Mouse (Mus musculus): ENCODE data around the gene Smg9. TPM values are rescaled to one million over a fixed set of nuclear protein-coding genes. Genes with fewer than 3 reads are reported as not detected.

Smg9 gene
- 29.7 and 30.6 TPM in 2 replicates for polyA plus RNA-seq (2016; fragmentation: Nextera tagmentation; extraction: Ambion mirVana)

DNA sequence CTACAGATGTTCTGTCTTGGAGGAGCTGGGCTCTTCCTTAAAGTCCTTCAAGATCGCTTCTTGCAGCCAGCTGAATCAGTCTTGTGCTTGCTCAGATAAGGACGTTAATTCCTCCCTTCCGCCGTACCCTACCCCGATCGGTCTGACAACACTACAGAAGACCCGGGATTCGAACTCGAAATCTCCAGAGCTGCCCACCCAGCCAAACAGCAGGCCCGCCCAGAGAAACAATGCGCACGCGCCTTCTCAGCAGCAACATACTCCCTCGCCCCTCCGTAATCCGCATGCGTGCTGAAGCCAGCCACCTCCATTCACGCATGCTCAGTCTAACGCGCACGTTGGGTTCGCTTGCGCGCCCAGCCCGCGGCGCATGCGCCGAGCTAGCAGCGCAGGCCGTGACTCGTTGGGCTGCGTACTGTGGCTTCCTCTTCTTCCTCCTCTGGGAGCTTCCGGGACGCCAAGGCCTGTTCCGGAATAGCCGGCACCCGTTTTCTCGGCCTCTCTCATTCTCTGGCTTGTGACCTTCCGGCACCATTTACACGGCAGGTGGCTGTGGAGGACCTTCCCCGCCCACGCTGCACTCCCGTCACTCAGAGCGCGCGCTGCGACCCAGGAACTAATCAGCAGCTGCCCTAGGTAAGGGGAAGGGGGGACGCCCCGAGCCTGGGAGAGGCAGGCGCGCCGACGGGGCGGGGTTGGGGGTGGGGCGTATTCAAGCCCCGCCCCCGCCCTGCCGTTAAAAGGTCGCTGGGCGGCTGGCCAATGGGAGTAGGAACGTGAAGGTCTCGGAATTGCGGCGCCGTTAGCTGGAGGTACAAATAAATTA lies at the start of gene Smg9:
Gene Smg9, plus strand, starts transcription at position 364 of the 826 bp plus-strand sequence.
- peak; percentile 95 for ATAC-seq (ENCODE audit: low FRiP score, low read depth)
- Histone ChIP-seq H3K27ac (peak within 1 kb of the TSS; percentile 90), H3K9ac (peak within 1 kb of the TSS; percentile 61), H3K4me2 (replicated peaks) (peak within 1 kb of the TSS; percentile 66), H3K4me1 (no peaks in the 10 kb centered on the region; the same call in 1 of the 2 replicates), H3K9me3 (peaks cover 4% of the 10 kb centered on the region; the same call in 1 of the 2 replicates), H3K27me3 (replicated peaks) (no peaks in the 10 kb centered on the region), H3K36me3 (peaks cover 19% of the 10 kb centered on the region), H3K4me3 (peak within 1 kb of the TSS; percentile 57)
- WGBS, result 3% methylated on average over 66 of the region's 66 CpGs

DNA sequence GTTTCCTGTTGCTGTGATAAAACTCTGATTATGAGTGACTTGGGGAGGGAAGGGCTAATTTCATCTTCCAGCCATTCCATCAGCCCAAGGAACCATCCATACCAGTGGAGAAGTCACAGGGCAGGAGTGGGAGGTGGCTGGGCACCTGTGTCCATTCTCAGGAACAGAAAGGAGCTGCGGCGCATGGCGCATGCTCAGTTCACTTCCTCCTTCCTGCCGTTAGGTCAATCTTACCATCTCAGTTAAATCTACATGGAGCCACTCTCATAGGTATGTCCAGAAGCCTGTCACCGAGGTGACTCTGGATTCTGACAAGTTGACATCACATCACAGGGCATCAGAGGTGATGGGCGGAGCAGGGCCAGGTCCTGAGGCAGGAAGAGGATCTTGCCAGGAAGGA lies 43.8 kb upstream of the Smg9 start:
- Histone ChIP-seq H3K27ac (no peak overlapping the region), H3K4me3 (no peak overlapping the region), H3K36me3 (no peaks in the 10 kb centered on the region), H3K4me2 (replicated peaks) (no peak overlapping the region), H3K4me1 (no peaks in the 10 kb centered on the region), H3K9ac (no peak overlapping the region), H3K9me3 (no peaks in the 10 kb centered on the region), H3K27me3 (replicated peaks) (no peaks in the 10 kb centered on the region)
- ATAC-seq (ENCODE audit: low FRiP score, low read depth), result no peak
- WGBS, result 85% methylated on average over 6 of the region's 6 CpGs

GRCm38 (mm10) chr7:24356081-24356480 lies 43.3 kb upstream of the Smg9 start:
- Histone ChIP-seq H3K36me3 (no peaks in the 10 kb centered on the region), H3K27ac (no peak overlapping the region), H3K4me1 (no peaks in the 10 kb centered on the region), H3K9me3 (no peaks in the 10 kb centered on the region), H3K9ac (no peak overlapping the region), H3K4me3 (no peak overlapping the region), H3K4me2 (replicated peaks) (no peak overlapping the region), H3K27me3 (replicated peaks) (no peaks in the 10 kb centered on the region)
- 79% methylated on average over 10 of the region's 10 CpGs for WGBS
- ATAC-seq (ENCODE audit: low FRiP score, low read depth), result no peak

- Histone ChIP-seq H3K9me3 (no peaks in the 10 kb centered on the region; the same call in 1 of the 2 replicates), H3K4me1 (no peaks in the 10 kb centered on the region), H3K27ac (no peak overlapping the region), H3K9ac (no peak overlapping the region), H3K36me3 (no peaks in the 10 kb centered on the region), H3K4me3 (no peak overlapping the region), H3K27me3 (replicated peaks) (no peaks in the 10 kb centered on the region), H3K4me2 (replicated peaks) (no peak overlapping the region)
- WGBS, result 52% methylated on average over 4 of the region's 4 CpGs
- ATAC-seq (ENCODE audit: low FRiP score, low read depth), result no peak
These were observed 41.5 kb upstream of the Smg9 start for GRCm38 (mm10) chr7:24357899-24358298.

DNA sequence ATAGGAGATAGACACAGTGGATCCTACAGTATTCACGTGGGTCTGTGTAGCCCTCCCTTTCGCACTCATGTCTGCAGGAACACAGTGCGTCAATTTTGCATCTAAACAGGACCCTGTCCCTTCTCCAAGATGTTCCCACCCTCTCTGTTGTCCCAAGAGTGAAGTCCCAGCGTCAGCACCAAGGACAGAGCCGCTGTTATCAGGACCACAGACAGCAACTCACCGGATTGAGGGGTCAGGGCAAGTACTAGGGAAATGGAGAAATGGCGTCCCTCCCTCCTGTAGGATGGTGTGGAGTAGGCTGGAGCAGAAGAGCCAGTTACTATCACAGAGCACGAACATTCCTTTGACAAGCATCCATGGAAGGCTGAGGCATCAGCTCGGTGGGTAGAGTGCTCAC lies 40.1 kb upstream of the Smg9 start:
- 28% methylated on average over 9 of the region's 9 CpGs for WGBS
- no peaks in the 10 kb centered on the region for H3K27me3 ChIP-seq (replicated peaks)
- ATAC-seq (ENCODE audit: low FRiP score, low read depth), result no peak

GRCm38 (mm10) chr7:24361001-24361400 lies 38.4 kb upstream of the Smg9 start:
- H3K4me3 ChIP-seq, result no peak overlapping the region
- H3K36me3 ChIP-seq, result no peaks in the 10 kb centered on the region
- no peak for ATAC-seq (ENCODE audit: low FRiP score, low read depth)
- WGBS, result 64% methylated on average over 4 of the region's 4 CpGs
- no peaks in the 10 kb centered on the region; the same call in 1 of the 2 replicates for H3K9me3 ChIP-seq
- peaks cover 4% of the 10 kb centered on the region; the same call in 1 of the 2 replicates for H3K4me1 ChIP-seq
- H3K27me3 ChIP-seq (replicated peaks), result no peaks in the 10 kb centered on the region
- no peak overlapping the region for H3K27ac ChIP-seq
- H3K4me2 ChIP-seq (replicated peaks), result no peak overlapping the region
- no peak overlapping the region for H3K9ac ChIP-seq

More for the DNA sequence above, 40.1 kb upstream of the Smg9 start:
- Histone ChIP-seq H3K9ac (no peak overlapping the region), H3K36me3 (no peaks in the 10 kb centered on the region), H3K4me3 (no peak overlapping the region), H3K27ac (no peak overlapping the region), H3K4me1 (no peaks in the 10 kb centered on the region), H3K9me3 (no peaks in the 10 kb centered on the region; the same call in 1 of the 2 replicates), H3K4me2 (replicated peaks) (no peak overlapping the region)

- no peak overlapping the region for H3K4me2 ChIP-seq (replicated peaks)
- no peaks in the 10 kb centered on the region for H3K27me3 ChIP-seq (replicated peaks)
- no peaks in the 10 kb centered on the region; the same call in 1 of the 2 replicates for H3K9me3 ChIP-seq
- no peak overlapping the region for H3K9ac ChIP-seq
- H3K27ac ChIP-seq, result no peak overlapping the region
- H3K4me1 ChIP-seq, result peaks cover 4% of the 10 kb centered on the region; the same call in 1 of the 2 replicates
- no peak overlapping the region for H3K4me3 ChIP-seq
- no peaks in the 10 kb centered on the region for H3K36me3 ChIP-seq
- no peak for ATAC-seq (ENCODE audit: low FRiP score, low read depth)
- 29% methylated on average over 7 of the region's 7 CpGs for WGBS
These were observed 36.2 kb upstream of the Smg9 start for GRCm38 (mm10) chr7:24363228-24363627.

DNA sequence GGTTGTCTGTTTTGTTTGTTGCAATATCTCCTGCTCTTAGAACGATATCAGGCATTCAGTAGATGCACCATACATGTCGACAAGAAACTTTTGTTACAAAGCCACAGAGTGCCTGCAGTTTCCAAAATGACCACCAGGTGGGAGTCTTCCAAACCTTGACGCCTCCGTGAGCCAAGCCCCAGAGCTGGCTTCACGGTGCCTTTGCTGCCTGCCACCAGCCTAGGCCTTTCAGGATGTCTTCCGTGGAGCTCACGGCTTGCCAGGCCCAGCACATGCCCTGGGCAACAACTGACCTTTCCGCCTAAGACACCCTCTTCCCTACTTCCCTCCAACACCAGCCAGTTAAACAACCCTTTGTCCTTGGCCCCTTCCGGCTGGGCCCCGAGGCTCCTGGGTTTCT lies 34.6 kb upstream of the Smg9 start:
- 0 out of 2 replicates have a peak, but pooled peaks have one; percentile 62 for ATAC-seq (ENCODE audit: low FRiP score, low read depth)
- no peak overlapping the region for H3K4me2 ChIP-seq (replicated peaks)
- WGBS, result 24% methylated on average over 10 of the region's 10 CpGs
- H3K4me3 ChIP-seq, result no peak overlapping the region
- no peaks in the 10 kb centered on the region; the same call in 1 of the 2 replicates for H3K9me3 ChIP-seq
- peaks cover 4% of the 10 kb centered on the region; the same call in 1 of the 2 replicates for H3K4me1 ChIP-seq
- H3K27ac ChIP-seq, result no peak overlapping the region
- H3K27me3 ChIP-seq (replicated peaks), result no peaks in the 10 kb centered on the region; the same call in 1 of the 2 replicates
- H3K9ac ChIP-seq, result no peak overlapping the region
- no peaks in the 10 kb centered on the region for H3K36me3 ChIP-seq

- H3K4me1 ChIP-seq, result peaks cover 8% of the 10 kb centered on the region; the same call in 1 of the 2 replicates
- no peaks in the 10 kb centered on the region; the same call in 1 of the 2 replicates for H3K9me3 ChIP-seq
- WGBS, result 82% methylated on average over 5 of the region's 5 CpGs
- H3K27ac ChIP-seq, result no peak overlapping the region
- H3K27me3 ChIP-seq (replicated peaks), result no peaks in the 10 kb centered on the region; the same call in 1 of the 2 replicates
- H3K4me2 ChIP-seq (replicated peaks), result no peak overlapping the region
- no peaks in the 10 kb centered on the region for H3K36me3 ChIP-seq
- H3K4me3 ChIP-seq, result no peak overlapping the region
- no peak overlapping the region for H3K9ac ChIP-seq
- peak; percentile 39; the same call in 1 of the 2 replicates for ATAC-seq (ENCODE audit: low FRiP score, low read depth)
These were observed 34.0 kb upstream of the Smg9 start for GRCm38 (mm10) chr7:24365258-24366014.

DNA sequence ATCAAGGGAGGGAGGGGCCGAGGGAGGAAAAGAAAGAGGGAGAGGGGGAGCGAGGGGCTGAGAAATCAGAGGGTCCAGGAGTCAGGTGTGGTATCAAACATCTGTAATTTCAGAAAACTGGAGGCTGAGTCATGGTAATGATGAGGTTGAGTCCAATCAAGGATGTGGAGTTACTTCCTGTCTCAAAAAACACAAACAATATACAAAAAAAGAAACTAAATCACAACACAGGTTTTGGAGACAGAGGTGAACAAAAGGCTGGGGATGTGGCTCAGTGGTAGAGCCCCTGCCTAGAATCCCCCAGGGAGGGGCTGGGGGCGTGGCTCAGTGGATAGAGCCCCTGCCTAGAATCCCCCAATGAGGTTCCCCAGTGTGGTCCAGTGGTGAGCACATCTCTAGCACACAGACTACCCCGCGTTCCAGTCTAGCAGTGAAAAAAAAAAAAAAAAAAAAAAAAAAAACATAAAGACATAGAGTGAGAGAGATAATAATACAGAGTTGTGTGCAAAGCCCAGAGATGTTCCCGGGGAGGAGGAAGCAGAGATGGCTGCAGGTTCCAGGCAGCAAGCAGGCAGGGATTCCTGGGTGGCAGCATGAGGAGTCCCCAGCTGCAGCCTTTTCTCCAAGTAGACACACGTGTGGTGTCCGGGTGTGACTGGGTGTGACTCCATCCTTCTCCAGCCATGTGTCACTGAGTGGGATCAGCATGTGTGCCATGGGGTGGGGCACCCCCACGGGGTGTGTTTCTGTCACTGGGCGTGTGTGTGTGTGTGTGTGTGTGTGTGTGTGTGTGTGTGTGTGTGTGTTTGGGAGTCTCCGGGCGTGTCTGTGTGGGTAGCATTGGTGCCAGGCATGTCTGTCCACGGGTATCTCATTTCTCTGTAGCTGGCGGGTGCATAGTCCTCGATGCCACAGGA lies 32.4 kb upstream of the Smg9 start:
- no peak for ATAC-seq (ENCODE audit: low FRiP score, low read depth)
- H3K9me3 ChIP-seq, result no peaks in the 10 kb centered on the region; the same call in 1 of the 2 replicates
- H3K4me1 ChIP-seq, result peaks cover 8% of the 10 kb centered on the region; the same call in 1 of the 2 replicates
- WGBS, result 81% methylated on average over 15 of the region's 15 CpGs
- H3K27ac ChIP-seq, result no peak overlapping the region
- H3K9ac ChIP-seq, result no peak overlapping the region
- no peak overlapping the region for H3K4me3 ChIP-seq
- H3K27me3 ChIP-seq (replicated peaks), result no peaks in the 10 kb centered on the region; the same call in 1 of the 2 replicates
- H3K4me2 ChIP-seq (replicated peaks), result no peak overlapping the region
- no peaks in the 10 kb centered on the region for H3K36me3 ChIP-seq

- Histone ChIP-seq H3K9ac (no peak overlapping the region), H3K4me3 (no peak overlapping the region), H3K4me2 (replicated peaks) (no peak overlapping the region), H3K4me1 (peaks cover 15% of the 10 kb centered on the region), H3K36me3 (no peaks in the 10 kb centered on the region), H3K27ac (no peak overlapping the region), H3K9me3 (no peaks in the 10 kb centered on the region), H3K27me3 (replicated peaks) (no peaks in the 10 kb centered on the region; the same call in 1 of the 2 replicates)
- 68% methylated on average over 4 of the region's 4 CpGs for WGBS
- ATAC-seq (ENCODE audit: low FRiP score, low read depth), result no peak
These were observed 31.2 kb upstream of the Smg9 start for GRCm38 (mm10) chr7:24368226-24368625.

Measured in neural tube, embryonic 12.5 days (tissue).